Mouse (Mus musculus): ENCODE results near the gene Mup21. TPM values are rescaled to one million over a fixed set of nuclear protein-coding genes. Genes with fewer than 3 reads are reported as not detected.
"Not testable (repeated sequence)": the region's sequence is repeated elsewhere in the genome, so short reads cannot be mapped to it uniquely, and the experiment has no call there.

Gene Mup21
- total RNA-seq (2021) = not detected
- long read RNA-seq, experiment 1 = 0 reads
- long read RNA-seq, experiment 2 = 0 reads

- no peak for DNase-seq (ENCODE audit: low spot score in 2 of 2)
These were observed at the start of gene Mup21 for GRCm38 (mm10) chr4:62150811-62151210. Gene Mup21, minus strand, starts transcription at chr4:62150863.

- no peak for DNase-seq (ENCODE audit: low spot score in 2 of 2)
These were observed 49.4 kb upstream of the Mup21 start for GRCm38 (mm10) chr4:62199923-62200529.

GRCm38 (mm10) chr4:62188778-62189177 lies 38.1 kb upstream of the Mup21 start:
- DNase-seq (ENCODE audit: low spot score in 2 of 2) = no peak

GRCm38 (mm10) chr4:62177282-62177681 lies 26.6 kb upstream of the Mup21 start:
- DNase-seq (ENCODE audit: low spot score in 2 of 2) = peak in 1 of 2 experiments; percentile 38

GRCm38 (mm10) chr4:62174471-62174870 lies 23.8 kb upstream of the Mup21 start:
- DNase-seq (ENCODE audit: low spot score in 2 of 2) = no peak

- DNase-seq (ENCODE audit: low spot score in 2 of 2) = not testable (repeated sequence)
These were observed 17.0 kb upstream of the Mup21 start for GRCm38 (mm10) chr4:62167636-62168035.

GRCm38 (mm10) chr4:62158401-62158800 lies 7.7 kb upstream of the Mup21 start:
- DNase-seq (ENCODE audit: low spot score in 2 of 2) = no peak

GRCm38 (mm10) chr4:62133706-62134105 lies 17.0 kb downstream of the Mup21 start:
- DNase-seq (ENCODE audit: low spot score in 2 of 2) = peak; percentile 12 to 31

- peak; percentile 9 to 19 for DNase-seq (ENCODE audit: low spot score in 2 of 2)
These were observed 47.3 kb downstream of the Mup21 start for GRCm38 (mm10) chr4:62103366-62103765.

Other genes with a start within 250 kb of the Mup21 start
- not detected for gene Mup20, start 96.7 kb downstream of the Mup21 start, total RNA-seq (2021)
- gene Mup3, start 63.5 kb downstream of the Mup21 start, total RNA-seq (2021) = not detected
- 10 to 100 TPM; 22.8 to 23.5 TPM for gene Zfp37, start 80.2 kb upstream of the Mup21 start, total RNA-seq (2021)
- gene Slc31a2, start 111.7 kb upstream of the Mup21 start, total RNA-seq (2021) = 10 to 100 TPM in 1 of 2 experiments, 1 to 10 TPM in 1; 7.8 to 11.6 TPM
- gene Fkbp15, start 209.7 kb upstream of the Mup21 start, total RNA-seq (2021) = 10 to 100 TPM; 42.3 to 44.8 TPM
- gene Slc31a1, start 209.9 kb upstream of the Mup21 start, total RNA-seq (2021) = 10 to 100 TPM; 27.5 to 36.7 TPM